Mouse (Mus musculus): ENCODE results near the gene Apod. TPM values are rescaled to one million over a fixed set of nuclear protein-coding genes. Genes with fewer than 3 reads are reported as not detected.

Apod gene
- total and polyA plus RNA-seq, 2 experiments from 2014 or later: 0.51 TPM; not detected in 1

DNA sequence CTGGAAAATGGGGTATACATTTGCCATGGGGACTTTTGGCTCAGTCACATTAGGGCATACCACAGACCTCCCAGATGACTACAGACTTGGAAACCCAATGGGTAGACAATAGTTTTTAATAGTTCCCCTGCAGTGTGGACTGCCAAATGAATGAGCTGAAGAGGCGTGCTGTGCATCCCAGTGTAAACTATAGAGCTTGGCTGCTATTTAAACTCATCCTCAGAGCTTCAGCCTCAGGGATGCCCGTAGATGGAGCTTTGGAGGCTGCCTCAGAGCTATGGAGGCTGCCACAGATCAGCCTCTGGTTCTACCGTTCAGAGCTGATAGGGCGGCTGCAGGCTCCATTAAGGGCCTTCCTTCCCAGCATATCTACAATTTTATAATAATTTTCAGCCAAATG lies 686 bp upstream of the Apod start:
- WGBS: 79% methylated on average over 4 of the region's 4 CpGs
- Histone ChIP-seq H3K4me3 (ENCODE audit: low read depth, low read length) (no peak overlapping the region), H3K4me1 (ENCODE audit: control insufficient read depth, insufficient read depth) (no peaks in the 10 kb centered on the region; the same call in none of the 2 replicates), H3K36me3 (replicated peaks; ENCODE audit: control insufficient read depth, insufficient read depth, low read length) (no peaks in the 10 kb centered on the region), H3K27me3 (ENCODE audit: control insufficient read depth, insufficient read depth, low read length) (no peaks in the 10 kb centered on the region), H3K4me2 (ENCODE audit: low read depth, low read length) (no peak overlapping the region), H3K9ac (replicated peaks; ENCODE audit: low read depth, low read length) (no peak overlapping the region), H3K27ac (ENCODE audit: low read depth) (no peak overlapping the region), H3K9me3 (replicated peaks; ENCODE audit: control insufficient read depth, low read length) (no peaks in the 10 kb centered on the region)
- ATAC-seq (ENCODE audit: insufficient read depth, low read depth) (no peak), DNase-seq (ENCODE audit: low spot score) (no peak)
- TF ChIP-seq EP300 (IDR thresholded peaks at IDR 0.05; ENCODE audit: low read depth) (no peak), CTCF (IDR thresholded peaks at IDR 0.05; ENCODE audit: low read depth) (no peak)

DNA sequence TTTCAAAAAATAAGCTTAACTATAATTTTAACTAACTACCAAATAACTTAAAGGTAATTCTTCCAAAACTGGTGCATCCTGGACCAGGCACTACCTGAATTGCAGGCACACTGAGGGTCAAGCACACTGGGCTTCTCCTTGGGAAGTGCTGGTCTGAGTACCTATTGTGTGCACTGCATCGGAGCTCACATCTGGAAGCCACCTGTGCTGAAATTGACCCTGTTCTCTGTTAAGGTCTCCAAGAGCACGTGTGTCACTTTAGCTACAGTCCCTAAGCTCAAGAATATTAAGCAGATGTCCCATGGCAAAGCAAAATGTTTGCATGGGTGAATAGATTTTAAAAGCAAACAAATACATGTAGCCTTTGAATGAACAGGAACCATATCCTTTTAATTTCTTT lies 997 bp downstream of the Apod start:
- Histone ChIP-seq H3K9me3 (replicated peaks; ENCODE audit: control insufficient read depth, low read length) (no peaks in the 10 kb centered on the region), H3K4me1 (ENCODE audit: control insufficient read depth, insufficient read depth) (no peaks in the 10 kb centered on the region; the same call in 1 of the 2 replicates), H3K36me3 (replicated peaks; ENCODE audit: control insufficient read depth, insufficient read depth, low read length) (no peaks in the 10 kb centered on the region), H3K4me3 (ENCODE audit: low read depth, low read length) (no peak overlapping the region), H3K27ac (ENCODE audit: low read depth) (no peak overlapping the region), H3K9ac (replicated peaks; ENCODE audit: low read depth, low read length) (no peak overlapping the region), H3K4me2 (ENCODE audit: low read depth, low read length) (no peak overlapping the region), H3K27me3 (ENCODE audit: control insufficient read depth, insufficient read depth, low read length) (no peaks in the 10 kb centered on the region)
- DNase-seq (ENCODE audit: low spot score) (no peak), ATAC-seq (ENCODE audit: insufficient read depth, low read depth) (no peak)
- WGBS: 76% methylated on average over 2 of the region's 2 CpGs
- TF ChIP-seq EP300 (IDR thresholded peaks at IDR 0.05; ENCODE audit: low read depth) (no peak), CTCF (IDR thresholded peaks at IDR 0.05; ENCODE audit: low read depth) (no peak)

DNA sequence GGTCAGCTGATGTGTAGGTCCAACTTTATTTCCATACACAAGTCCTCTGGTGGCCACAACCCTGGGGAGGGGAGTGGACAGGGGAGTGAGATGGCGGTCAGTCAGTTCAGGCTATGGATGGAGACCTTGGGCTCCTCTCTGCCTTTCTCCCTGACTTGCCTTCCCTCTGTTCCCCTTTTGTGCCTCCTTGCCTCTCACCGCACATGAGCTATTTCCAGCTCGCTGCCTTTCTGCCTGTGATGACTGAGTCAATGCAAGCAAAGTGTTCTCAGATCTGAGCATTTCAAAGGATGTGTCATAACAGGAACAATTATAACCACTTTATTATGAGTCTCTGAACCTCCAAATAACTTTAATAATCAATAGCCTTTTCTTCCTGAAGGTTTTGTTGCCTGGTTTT lies 2.3 kb downstream of the Apod start:
- H3K4me2 ChIP-seq (ENCODE audit: low read depth, low read length): no peak overlapping the region
- TF ChIP-seq CTCF (IDR thresholded peaks at IDR 0.05; ENCODE audit: low read depth) (no peak), EP300 (IDR thresholded peaks at IDR 0.05; ENCODE audit: low read depth) (no peak)
- no peaks in the 10 kb centered on the region for H3K27me3 ChIP-seq (ENCODE audit: control insufficient read depth, insufficient read depth, low read length)
- H3K9ac ChIP-seq (replicated peaks; ENCODE audit: low read depth, low read length): no peak overlapping the region
- no peak for DNase-seq (ENCODE audit: low spot score)
- no peaks in the 10 kb centered on the region for H3K36me3 ChIP-seq (replicated peaks; ENCODE audit: control insufficient read depth, insufficient read depth, low read length)
- WGBS: 40% methylated on average over 3 of the region's 3 CpGs
- no peaks in the 10 kb centered on the region for H3K9me3 ChIP-seq (replicated peaks; ENCODE audit: control insufficient read depth, low read length)
- ATAC-seq (ENCODE audit: insufficient read depth, low read depth): no peak
- no peaks in the 10 kb centered on the region; the same call in 1 of the 2 replicates for H3K4me1 ChIP-seq (ENCODE audit: control insufficient read depth, insufficient read depth)
- no peak overlapping the region for H3K4me3 ChIP-seq (ENCODE audit: low read depth, low read length)
- H3K27ac ChIP-seq (ENCODE audit: low read depth): no peak overlapping the region

DNA sequence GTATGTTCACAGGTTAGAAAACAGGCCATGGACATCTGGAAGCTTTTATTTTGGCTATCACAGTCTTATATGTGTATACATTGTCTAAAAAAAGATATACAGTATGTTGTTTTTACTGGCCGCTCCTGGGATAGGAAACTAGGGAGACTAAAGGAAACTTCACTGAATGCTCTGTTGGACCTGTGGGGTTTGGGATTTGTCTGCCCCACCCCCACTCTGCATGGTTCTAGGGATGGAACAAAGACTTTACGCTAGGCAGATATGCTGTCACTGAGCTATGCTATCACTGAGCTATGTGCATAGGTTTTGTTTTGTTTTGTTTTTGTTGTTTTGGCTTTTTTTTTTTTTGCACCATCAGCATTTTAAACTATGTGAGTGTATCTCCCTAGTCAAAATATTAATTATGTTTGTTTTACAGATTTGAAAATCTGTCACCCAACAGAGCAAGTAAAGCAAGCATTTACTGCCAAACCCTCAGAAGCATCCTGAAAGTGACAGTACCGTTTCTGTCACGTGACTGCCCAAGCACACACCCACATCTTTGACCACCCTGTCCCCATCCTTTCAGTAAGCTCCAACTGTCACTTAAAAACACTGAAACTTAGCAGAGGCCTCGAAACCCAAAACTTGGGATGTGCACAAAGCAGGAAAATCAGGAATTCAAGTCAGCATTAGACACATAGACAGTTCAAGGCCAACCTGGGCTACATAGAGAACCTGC lies 9.2 kb downstream of the Apod start:
- no peaks in the 10 kb centered on the region for H3K9me3 ChIP-seq (replicated peaks; ENCODE audit: control insufficient read depth, low read length)
- 0 out of 2 replicates have a peak, but pooled peaks cover 1% of the 10 kb centered on the region for H3K4me1 ChIP-seq (ENCODE audit: control insufficient read depth, insufficient read depth)
- no peak overlapping the region for H3K27ac ChIP-seq (ENCODE audit: low read depth)
- H3K4me3 ChIP-seq (ENCODE audit: low read depth, low read length): no peak overlapping the region
- TF ChIP-seq CTCF (IDR thresholded peaks at IDR 0.05; ENCODE audit: low read depth): no peak
- no peak for TF ChIP-seq EP300 (IDR thresholded peaks at IDR 0.05; ENCODE audit: low read depth)
- no peak for ATAC-seq (ENCODE audit: insufficient read depth, low read depth)
- no peak for DNase-seq (ENCODE audit: low spot score)
- H3K9ac ChIP-seq (replicated peaks; ENCODE audit: low read depth, low read length): no peak overlapping the region
- no peak overlapping the region for H3K4me2 ChIP-seq (ENCODE audit: low read depth, low read length)
- 58% methylated on average over 5 of the region's 5 CpGs for WGBS
- H3K27me3 ChIP-seq (ENCODE audit: control insufficient read depth, insufficient read depth, low read length): no peaks in the 10 kb centered on the region
- H3K36me3 ChIP-seq (replicated peaks; ENCODE audit: control insufficient read depth, insufficient read depth, low read length): no peaks in the 10 kb centered on the region

DNA sequence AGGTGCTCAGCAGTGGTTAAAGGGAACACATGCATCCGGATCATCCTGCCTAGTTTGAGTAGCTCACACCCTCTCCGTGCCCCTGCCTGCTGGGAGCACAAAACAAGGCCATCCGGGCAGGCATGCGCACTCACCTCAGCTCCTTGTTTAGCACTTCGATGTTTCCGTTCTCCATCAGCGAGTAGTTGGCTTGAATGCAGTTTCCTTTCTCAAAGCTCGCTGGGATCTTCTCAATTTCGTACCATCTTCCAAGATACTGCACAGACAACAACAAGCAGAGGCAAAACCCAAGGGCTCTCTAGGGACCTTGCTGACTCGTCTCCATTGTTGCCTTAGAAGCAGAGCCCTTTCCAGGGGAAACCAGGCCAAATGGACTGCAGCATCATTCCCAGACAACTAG lies 11.3 kb downstream of the Apod start:
- WGBS: 57% methylated on average over 10 of the region's 10 CpGs
- DNase-seq (ENCODE audit: low spot score): no peak
- no peaks in the 10 kb centered on the region for H3K9me3 ChIP-seq (replicated peaks; ENCODE audit: control insufficient read depth, low read length)
- H3K4me1 ChIP-seq (ENCODE audit: control insufficient read depth, insufficient read depth): 0 out of 2 replicates have a peak, but pooled peaks cover 12% of the 10 kb centered on the region
- H3K4me2 ChIP-seq (ENCODE audit: low read depth, low read length): no peak overlapping the region
- no peaks in the 10 kb centered on the region for H3K36me3 ChIP-seq (replicated peaks; ENCODE audit: control insufficient read depth, insufficient read depth, low read length)
- H3K27ac ChIP-seq (ENCODE audit: low read depth): no peak overlapping the region
- no peak for ATAC-seq (ENCODE audit: insufficient read depth, low read depth)
- H3K27me3 ChIP-seq (ENCODE audit: control insufficient read depth, insufficient read depth, low read length): no peaks in the 10 kb centered on the region
- no peak for TF ChIP-seq CTCF (IDR thresholded peaks at IDR 0.05; ENCODE audit: low read depth)
- TF ChIP-seq EP300 (IDR thresholded peaks at IDR 0.05; ENCODE audit: low read depth): no peak
- no peak overlapping the region for H3K9ac ChIP-seq (replicated peaks; ENCODE audit: low read depth, low read length)
- no peak overlapping the region for H3K4me3 ChIP-seq (ENCODE audit: low read depth, low read length)

Measured in heart, postnatal 0 days (tissue).